Mouse (Mus musculus): ENCODE results near the gene Nfkbiz. TPM values are rescaled to one million over a fixed set of nuclear protein-coding genes. Genes with fewer than 3 reads are reported as not detected.

Gene Nfkbiz
- total and polyA plus RNA-seq, 3 experiments, result 1.3 to 2.4 TPM; not detected in 1

GRCm38 (mm10) chr16:55887814-55888583, 49.3 kb upstream of the Nfkbiz start (continued):
- TF ChIP-seq E2F4 (IDR thresholded peaks at IDR 0.05; ENCODE audit: borderline replicate concordance, low read depth, low read length) (no peak), CTCF (IDR thresholded peaks at IDR 0.05 in 2 of 3, conservative IDR thresholded peaks at IDR 0.05 in 1 of 3; ENCODE audit: control insufficient read depth in 1 of 3, insufficient read depth in 1 of 3, low read depth in 2 of 3, low read length in 3 of 3, poor library complexity in 1 of 3, severe bottlenecking in 1 of 3) (peak; percentile 46 to 64 (median 62)), ETS1 (IDR thresholded peaks at IDR 0.05; ENCODE audit: low read depth, low read length) (no peak), BHLHE40 (IDR thresholded peaks at IDR 0.05; ENCODE audit: borderline replicate concordance, low read depth, low read length) (no peak), TBP (IDR thresholded peaks at IDR 0.05; ENCODE audit: low read depth, low read length) (no peak), POLR2A (IDR thresholded peaks at IDR 0.05; ENCODE audit: control insufficient read depth in 1 of 2, insufficient read depth in 1 of 2, low read depth in 1 of 2, low read length in 2 of 2, poor library complexity in 1 of 2) (no peak), TCF12 (IDR thresholded peaks at IDR 0.05; ENCODE audit: low read depth, low read length) (no peak)

GRCm38 (mm10) chr16:55884246-55884645, 45.5 kb upstream of the Nfkbiz start:
- Histone ChIP-seq H3K27me3 (ENCODE audit: control insufficient read depth in 1 of 2, insufficient read depth in 2 of 2, low read length in 2 of 2) (no peaks in the 10 kb centered on the region), H3K9ac (ENCODE audit: control insufficient read depth, low read depth, low read length, poor library complexity, severe bottlenecking) (no peak overlapping the region), H3K27ac (ENCODE audit: control insufficient read depth, low read depth, low read length) (no peak overlapping the region), H3K36me3 (ENCODE audit: control insufficient read depth in 1 of 2, insufficient read depth in 2 of 2, low read length in 2 of 2) (no peaks in the 10 kb centered on the region; a peak in 1 of 4 replicates), H3K79me2 (ENCODE audit: control insufficient read depth, insufficient read depth, low read length, poor library complexity) (no peaks in the 10 kb centered on the region), H3K4me3 (ENCODE audit: control insufficient read depth in 1 of 2, insufficient read depth in 1 of 2, low read depth in 2 of 2, low read length in 2 of 2) (no peak overlapping the region), H3K4me1 (ENCODE audit: control insufficient read depth in 1 of 2, insufficient read depth in 2 of 2, low read length in 2 of 2) (no peaks in the 10 kb centered on the region), H3K9me3 (replicated peaks; ENCODE audit: insufficient read depth, low read length) (no peaks in the 10 kb centered on the region)
- no peak for TF ChIP-seq MAFK (IDR thresholded peaks at IDR 0.05; ENCODE audit: borderline replicate concordance, low read depth, low read length)
- DNase-seq (ENCODE audit: low read depth, low spot score), result no peak

GRCm38 (mm10) chr16:55876025-55876424, 37.3 kb upstream of the Nfkbiz start:
- no peak overlapping the region for H3K27ac ChIP-seq (ENCODE audit: control insufficient read depth, low read depth, low read length)
- H3K36me3 ChIP-seq (ENCODE audit: control insufficient read depth in 1 of 2, insufficient read depth in 2 of 2, low read length in 2 of 2), result no peaks in the 10 kb centered on the region
- no peak for TF ChIP-seq POLR2A (IDR thresholded peaks at IDR 0.05; ENCODE audit: control insufficient read depth in 1 of 2, insufficient read depth in 1 of 2, low read depth in 1 of 2, low read length in 2 of 2, poor library complexity in 1 of 2)
- TF ChIP-seq NELFE (IDR thresholded peaks at IDR 0.05; ENCODE audit: low read depth, low read length), result no peak
- TF ChIP-seq ETS1 (IDR thresholded peaks at IDR 0.05; ENCODE audit: low read depth, low read length), result no peak
- no peak for TF ChIP-seq MEF2A (IDR thresholded peaks at IDR 0.05; ENCODE audit: extremely low read depth, insufficient replicate concordance, low read depth, low read length, poor library complexity, severe bottlenecking)
- no peak for TF ChIP-seq MYC (IDR thresholded peaks at IDR 0.05; ENCODE audit: low read depth, low read length)
- TF ChIP-seq GATA1 (IDR thresholded peaks at IDR 0.05; ENCODE audit: low read depth, low read length), result no peak
- TF ChIP-seq POLR2AphosphoS5 (IDR thresholded peaks at IDR 0.05; ENCODE audit: borderline replicate concordance, low read depth, low read length), result no peak
- no peak for TF ChIP-seq MXI1 (IDR thresholded peaks at IDR 0.05; ENCODE audit: low read depth, low read length)
- no peak for TF ChIP-seq MAZ (IDR thresholded peaks at IDR 0.05; ENCODE audit: low read depth, low read length)
- TF ChIP-seq ZKSCAN1 (IDR thresholded peaks at IDR 0.05; ENCODE audit: low read depth, low read length), result no peak
- no peak for TF ChIP-seq TBP (IDR thresholded peaks at IDR 0.05; ENCODE audit: low read depth, low read length)
- no peak for TF ChIP-seq MAX (IDR thresholded peaks at IDR 0.05; ENCODE audit: low read length)
- no peak for TF ChIP-seq BHLHE40 (IDR thresholded peaks at IDR 0.05; ENCODE audit: borderline replicate concordance, low read depth, low read length)
- no peak overlapping the region for H3K4me3 ChIP-seq (ENCODE audit: control insufficient read depth in 1 of 2, insufficient read depth in 1 of 2, low read depth in 2 of 2, low read length in 2 of 2)
- no peaks in the 10 kb centered on the region for H3K9me3 ChIP-seq (replicated peaks; ENCODE audit: insufficient read depth, low read length)
- H3K27me3 ChIP-seq (ENCODE audit: control insufficient read depth in 1 of 2, insufficient read depth in 2 of 2, low read length in 2 of 2), result no peaks in the 10 kb centered on the region
- DNase-seq (ENCODE audit: low read depth, low spot score), result no peak
- H3K79me2 ChIP-seq (ENCODE audit: control insufficient read depth, insufficient read depth, low read length, poor library complexity), result no peaks in the 10 kb centered on the region
- no peak overlapping the region for H3K9ac ChIP-seq (ENCODE audit: control insufficient read depth, low read depth, low read length, poor library complexity, severe bottlenecking)
- no peaks in the 10 kb centered on the region for H3K4me1 ChIP-seq (ENCODE audit: control insufficient read depth in 1 of 2, insufficient read depth in 2 of 2, low read length in 2 of 2)
